ENCODE assay signal across 8 mouse cellular contexts in genomic region chr8:4214006-4214980, GRCm38 (mm10). TPM values are rescaled to one million over a fixed set of nuclear protein-coding genes. Genes with fewer than 3 reads are reported as not detected.
DNase-seq lines count a peak whose midpoint lies in the region; ATAC-seq lines count a peak whose summit lies in the region.

No protein-coding gene starts in this region.

- H3K27me3 ChIP-seq in embryonic facial prominence, embryonic 11.5 days (ENCODE audit: control insufficient read depth, insufficient read depth, low read length) = peaks cover 31% of the 10 kb centered on the region
- peaks cover 97% of the 10 kb centered on the region for H3K27me3 ChIP-seq in limb, embryonic 10.5 days (ENCODE audit: low read depth, poor library complexity, severe bottlenecking)
- no peaks in the 10 kb centered on the region for H3K27me3 ChIP-seq in stomach, embryonic 14.5 days (ENCODE audit: control insufficient read depth, insufficient read depth, low read length)

- no peak overlapping the region for H3K27ac ChIP-seq in embryonic facial prominence, embryonic 11.5 days (replicated peaks; ENCODE audit: low read depth, low read length)
- H3K27ac ChIP-seq in limb, embryonic 10.5 days = peak overlapping the region; percentile 70
- H3K27ac ChIP-seq in stomach, embryonic 14.5 days (ENCODE audit: low read length) = peak overlapping the region; percentile 49

- H3K9me3 ChIP-seq in embryonic facial prominence, embryonic 11.5 days (replicated peaks; ENCODE audit: control insufficient read depth, low read length) = no peaks in the 10 kb centered on the region
- no peaks in the 10 kb centered on the region for H3K9me3 ChIP-seq in limb, embryonic 10.5 days (replicated peaks)
- H3K9me3 ChIP-seq in stomach, embryonic 14.5 days (ENCODE audit: control insufficient read depth, low read depth, low read length) = no peaks in the 10 kb centered on the region

- peak overlapping the region; percentile 28 for H3K9ac ChIP-seq in embryonic facial prominence, embryonic 11.5 days (replicated peaks; ENCODE audit: low read length)
- H3K9ac ChIP-seq in stomach, embryonic 14.5 days (replicated peaks; ENCODE audit: low read depth, low read length) = no peak overlapping the region

- no peaks in the 10 kb centered on the region for H3K36me3 ChIP-seq in embryonic facial prominence, embryonic 11.5 days (replicated peaks; ENCODE audit: control insufficient read depth, insufficient read depth, low read depth, low read length)
- H3K36me3 ChIP-seq in limb, embryonic 10.5 days = no peaks in the 10 kb centered on the region
- H3K36me3 ChIP-seq in stomach, embryonic 14.5 days (ENCODE audit: control insufficient read depth, insufficient read depth, low read length) = no peaks in the 10 kb centered on the region; the same call in 1 of the 2 replicates

- peak; percentile 20; the same call in 1 of the 2 replicates for ATAC-seq in embryonic facial prominence, embryonic 11.5 days (replicated peaks; ENCODE audit: insufficient number of reproducible peaks, low FRiP score, low TSS enrichment, low read depth)
- peak; percentile 61 for ATAC-seq in stomach, embryonic 14.5 days (ENCODE audit: insufficient number of reproducible peaks, insufficient read depth, low FRiP score, low read depth)

- no peaks in the 10 kb centered on the region; the same call in none of the 2 replicates for H3K4me1 ChIP-seq in embryonic facial prominence, embryonic 11.5 days (ENCODE audit: control insufficient read depth, insufficient read depth, low read length)
- H3K4me1 ChIP-seq in limb, embryonic 10.5 days = peaks cover 40% of the 10 kb centered on the region
- H3K4me1 ChIP-seq in stomach, embryonic 14.5 days (ENCODE audit: control insufficient read depth, insufficient read depth, low read length) = no peaks in the 10 kb centered on the region

- 9% methylated on average over 33 of the region's 33 CpGs for WGBS in embryonic facial prominence, embryonic 11.5 days
- 6% methylated on average over 33 of the region's 33 CpGs for WGBS in limb, embryonic 10.5 days
- WGBS in stomach, embryonic 14.5 days = 10% methylated on average over 33 of the region's 33 CpGs

- peak; percentile 57 for DNase-seq in ovary, postnatal 36 days (ENCODE audit: low spot score)
- no peak for DNase-seq in ovary, postnatal 14 days (ENCODE audit: low spot score)
- DNase-seq in embryonic facial prominence, embryonic 11.5 days (ENCODE audit: low spot score) = peak; percentile 58
- DNase-seq in heart, postnatal 4 days = peak; percentile 42
- peak; percentile 50 for DNase-seq in limb, embryonic 10.5 days (ENCODE audit: low spot score)
- DNase-seq in mesoderm, embryonic 11.5 days (ENCODE audit: low read depth, low spot score) = peak; percentile 32
- no peak for DNase-seq in frontal cortex, adult 2 months (ENCODE audit: extremely low spot score in 1 of 2, low spot score in 1 of 2)

- peak overlapping the region; percentile 36 for H3K4me3 ChIP-seq in embryonic facial prominence, embryonic 11.5 days (ENCODE audit: low read depth, low read length)
- H3K4me3 ChIP-seq in limb, embryonic 10.5 days = peak overlapping the region; percentile 54
- H3K4me3 ChIP-seq in stomach, embryonic 14.5 days (ENCODE audit: low read depth, low read length) = peak overlapping the region; percentile 41

- peak overlapping the region; percentile 91 for H3K4me2 ChIP-seq in embryonic facial prominence, embryonic 11.5 days (ENCODE audit: low read depth, low read length)
- H3K4me2 ChIP-seq in stomach, embryonic 14.5 days (replicated peaks; ENCODE audit: low read depth, low read length) = peak overlapping the region; percentile 89

RNA-seq across cellular contexts. Expression of gene Prr36, which starts 3.0 kb away (rescaled TPM):
- polyA plus RNA-seq in embryonic facial prominence, embryonic 11.5 days (2014; fragmentation: Nextera tagmentation; extraction: Ambion mirVana) = 7.1 and 9.8 TPM in 2 replicates
- total RNA-seq in heart, postnatal 4 days (2021) = under 1 TPM; 0.05 to 0.07 TPM
- 1.5 and 2.2 TPM in 2 replicates for polyA plus RNA-seq in limb, embryonic 10.5 days (2016; fragmentation: Nextera tagmentation; extraction: Ambion mirVana)
- 6.3 and 8.9 TPM in 2 replicates for polyA plus RNA-seq in stomach, embryonic 14.5 days (2014; fragmentation: Nextera tagmentation; extraction: Ambion mirVana)
- polyA plus RNA-seq in frontal cortex, adult 2 months (2012; rRNA removed) = 17.4 and 18.3 TPM in 2 replicates

RNA-seq across cellular contexts. Expression of gene Lrrc8e, which starts 12.3 kb away (rescaled TPM):
- polyA plus RNA-seq in embryonic facial prominence, embryonic 11.5 days (2014; fragmentation: Nextera tagmentation; extraction: Ambion mirVana) = 0.32 and 0.38 TPM in 2 replicates
- under 1 TPM; 0.14 TPM for total RNA-seq in heart, postnatal 4 days (2021)
- polyA plus RNA-seq in limb, embryonic 10.5 days (2016; fragmentation: Nextera tagmentation; extraction: Ambion mirVana) = 0.11 and 0.20 TPM in 2 replicates
- 3.5 and 3.6 TPM in 2 replicates for polyA plus RNA-seq in stomach, embryonic 14.5 days (2014; fragmentation: Nextera tagmentation; extraction: Ambion mirVana)
- 0.02 TPM in 2 replicates for polyA plus RNA-seq in frontal cortex, adult 2 months (2012; rRNA removed)

RNA-seq across cellular contexts. Expression of gene Map2k7, which starts 24.2 kb away (rescaled TPM):
- polyA plus RNA-seq in embryonic facial prominence, embryonic 11.5 days (2014; fragmentation: Nextera tagmentation; extraction: Ambion mirVana) = 16.7 TPM in 2 replicates
- total RNA-seq in heart, postnatal 4 days (2021) = 10 to 100 TPM; 66.7 to 68.9 TPM
- 32.8 and 34.2 TPM in 2 replicates for polyA plus RNA-seq in limb, embryonic 10.5 days (2016; fragmentation: Nextera tagmentation; extraction: Ambion mirVana)
- 22.0 and 26.0 TPM in 2 replicates for polyA plus RNA-seq in stomach, embryonic 14.5 days (2014; fragmentation: Nextera tagmentation; extraction: Ambion mirVana)
- polyA plus RNA-seq in frontal cortex, adult 2 months (2012; rRNA removed) = 67.1 and 68.3 TPM in 2 replicates

RNA-seq across cellular contexts. Expression of gene Gm49320, which starts 24.4 kb away (rescaled TPM):
- 0.53 and 0.67 TPM in 2 replicates for polyA plus RNA-seq in embryonic facial prominence, embryonic 11.5 days (2014; fragmentation: Nextera tagmentation; extraction: Ambion mirVana)
- total RNA-seq in heart, postnatal 4 days (2021) = under 1 TPM; 0.24 to 0.52 TPM
- polyA plus RNA-seq in limb, embryonic 10.5 days (2016; fragmentation: Nextera tagmentation; extraction: Ambion mirVana) = 0.85 and 1.6 TPM in 2 replicates
- 2.4 and 2.7 TPM in 2 replicates for polyA plus RNA-seq in stomach, embryonic 14.5 days (2014; fragmentation: Nextera tagmentation; extraction: Ambion mirVana)
- polyA plus RNA-seq in frontal cortex, adult 2 months (2012; rRNA removed) = 6.1 and 6.3 TPM in 2 replicates

RNA-seq across cellular contexts. Expression of gene Tgfbr3l, which starts 33.7 kb away (rescaled TPM):
- polyA plus RNA-seq in embryonic facial prominence, embryonic 11.5 days (2014; fragmentation: Nextera tagmentation; extraction: Ambion mirVana) = 1.5 and 1.8 TPM in 2 replicates
- 1 to 10 TPM; 4.0 to 5.5 TPM for total RNA-seq in heart, postnatal 4 days (2021)
- polyA plus RNA-seq in limb, embryonic 10.5 days (2016; fragmentation: Nextera tagmentation; extraction: Ambion mirVana) = 2.8 and 3.3 TPM in 2 replicates
- polyA plus RNA-seq in stomach, embryonic 14.5 days (2014; fragmentation: Nextera tagmentation; extraction: Ambion mirVana) = 4.9 and 5.3 TPM in 2 replicates
- 37.1 and 54.6 TPM in 2 replicates for polyA plus RNA-seq in frontal cortex, adult 2 months (2012; rRNA removed)

Comparison
In these comparisons a context has a peak if more than half of its experiments do, and no peak if none do; other contexts are left out.
1. DNase-seq: peak in ovary, postnatal 36 days (single experiment), embryonic facial prominence, embryonic 11.5 days (single experiment), heart, postnatal 4 days (single experiment), limb, embryonic 10.5 days (single experiment) and mesoderm, embryonic 11.5 days (single experiment); none in ovary, postnatal 14 days (single experiment) and frontal cortex, adult 2 months (0 of 2).
2. Peak in every context shown above with its lines, with median percentiles within 50 percentile points of each other: H3K4me3 ChIP-seq.